Mouse (Mus musculus) myocyte (in vitro differentiated cells): ENCODE measurements at regions not wholly inside any gene's neighbourhood (a gene's known extent, or its start where the extent isn't known, plus 50 kb on each side); places are given as distances from the start of the nearest gene placed in this dataset.

Experiments used
- H3K27me3 ChIP-seq: one replicate; pipeline ENCODE4 v1.6.1; 2011; ENCODE audit not compliant: control insufficient read depth, insufficient read depth, insufficient read length
- H3K36me3 ChIP-seq: one replicate; pipeline ENCODE4 v1.6.1; 2011; ENCODE audit not compliant: control insufficient read depth, insufficient read depth
- H3K4me2 ChIP-seq: one replicate; pipeline ENCODE4 v1.6.1; 2011; ENCODE audit warnings: low read depth, control low read depth
- H3K4me3 ChIP-seq: one replicate; pipeline ENCODE4 v1.5.1; 2011; ENCODE audit warnings: mild to moderate bottlenecking, control low read depth, moderate library complexity
- H3K79me2 ChIP-seq: one replicate; pipeline ENCODE4 v1.6.1; 2011; ENCODE audit not compliant: control insufficient read depth, insufficient read depth
- H3ac ChIP-seq: one replicate; pipeline ENCODE4 v1.6.1; 2011; ENCODE audit not compliant: control insufficient read depth, insufficient read length
- CEBPB ChIP-seq: IDR thresholded peaks from 2 replicates; pipeline ENCODE4 v1.6.1; 2011; ENCODE audit warnings: mild to moderate bottlenecking, moderate library complexity; ENCODE audit not compliant: poor library complexity, insufficient read depth, severe bottlenecking
- E2F4 ChIP-seq: IDR thresholded peaks from one replicate; pipeline ENCODE4 v1.6.1; 2011; ENCODE audit warnings: mild to moderate bottlenecking, control low read depth, moderate library complexity; ENCODE audit not compliant: insufficient read depth
- MAX ChIP-seq: IDR thresholded peaks from one replicate; pipeline ENCODE4 v1.6.1; 2011; ENCODE audit warnings: low read depth, mild to moderate bottlenecking, control low read depth
- MYOD1 ChIP-seq, 3 experiments: IDR thresholded peaks; one replicate each; pipeline ENCODE4 v1.6.1; 2011; ENCODE audit warnings: control low read depth in 2 of 3, low read depth in 2 of 3, mild to moderate bottlenecking in 2 of 3, moderate library complexity in 1 of 3; ENCODE audit not compliant: insufficient read length in 2 of 3, control insufficient read depth in 1 of 3
- MYOG ChIP-seq, 3 experiments: IDR thresholded peaks; one replicate each; pipeline ENCODE4 v1.6.1; 2011; ENCODE audit warnings: control low read depth in 2 of 3, low read depth in 2 of 3, mild to moderate bottlenecking in 2 of 3; ENCODE audit not compliant: insufficient read length in 2 of 3, control insufficient read depth in 1 of 3, insufficient read depth in 1 of 3
- POLR2A ChIP-seq: IDR thresholded peaks from one replicate; pipeline ENCODE4 v1.6.1; 2011; ENCODE audit warnings: low read depth, mild to moderate bottlenecking, control low read depth, moderate library complexity; ENCODE audit not compliant: insufficient read length
- POLR2AphosphoS2 ChIP-seq: IDR thresholded peaks from one replicate; pipeline ENCODE4 v1.6.1; 2011; ENCODE audit warnings: low read depth, control low read depth; ENCODE audit not compliant: insufficient read length
- REST ChIP-seq: IDR thresholded peaks from one replicate; pipeline ENCODE4 v1.6.1; 2011; ENCODE audit warnings: mild to moderate bottlenecking, control low read depth, moderate library complexity; ENCODE audit not compliant: insufficient read depth, insufficient read length
- SRF ChIP-seq: IDR thresholded peaks from one replicate; pipeline ENCODE4 v1.6.1; 2011; ENCODE audit warnings: low read depth; ENCODE audit not compliant: control insufficient read depth, insufficient read length
- TCF12 ChIP-seq: IDR thresholded peaks from one replicate; pipeline ENCODE4 v1.6.1; 2011; ENCODE audit warnings: mild to moderate bottlenecking, control low read depth; ENCODE audit not compliant: poor library complexity, insufficient read depth, severe bottlenecking
- TCF3 ChIP-seq: IDR thresholded peaks from one replicate; pipeline ENCODE4 v1.6.1; 2011; ENCODE audit warnings: low read depth, control low read depth; ENCODE audit not compliant: insufficient read length
- USF1 ChIP-seq: IDR thresholded peaks from one replicate; pipeline ENCODE4 v1.6.1; 2011; ENCODE audit warnings: low read depth, mild to moderate bottlenecking, control low read depth, moderate library complexity

GRCm38 (mm10) chr4:7996923-7997574 is 241.8 kb downstream of the Car8 start:
- H3K27me3 ChIP-seq = no peaks in the 10 kb centered on the region
- no peak for TF ChIP-seq MYOD1 (IDR thresholded peaks at IDR 0.05; ENCODE audit: control insufficient read depth in 1 of 3, insufficient read length in 2 of 3, low read depth in 2 of 3)
- TF ChIP-seq USF1 = no peak
- TF ChIP-seq MYOG (IDR thresholded peaks at IDR 0.05; ENCODE audit: control insufficient read depth in 1 of 3, insufficient read depth in 1 of 3, insufficient read length in 2 of 3, low read depth in 2 of 3) = no peak
- TF ChIP-seq MAX = no peak
- no peak for TF ChIP-seq CEBPB
- TF ChIP-seq TCF3 = no peak
- no peak for TF ChIP-seq POLR2AphosphoS2
- no peak for TF ChIP-seq E2F4
- TF ChIP-seq REST = no peak
- TF ChIP-seq SRF = no peak
- no peak for TF ChIP-seq TCF12
- TF ChIP-seq POLR2A = no peak
- H3K79me2 ChIP-seq = no peaks in the 10 kb centered on the region
- H3K4me2 ChIP-seq = no peak overlapping the region
- H3K36me3 ChIP-seq = no peaks in the 10 kb centered on the region
- H3K4me3 ChIP-seq = no peak overlapping the region
- H3ac ChIP-seq = no peak overlapping the region

- H3ac ChIP-seq = no peak overlapping the region
- H3K4me3 ChIP-seq = no peak overlapping the region
- no peak for TF ChIP-seq E2F4
- no peak for TF ChIP-seq CEBPB
- TF ChIP-seq REST = no peak
- TF ChIP-seq SRF = no peak
- no peak for TF ChIP-seq MYOD1 (IDR thresholded peaks at IDR 0.05; ENCODE audit: control insufficient read depth in 1 of 3, insufficient read length in 2 of 3, low read depth in 2 of 3)
- no peaks in the 10 kb centered on the region for H3K36me3 ChIP-seq
- H3K27me3 ChIP-seq = no peaks in the 10 kb centered on the region
- H3K4me2 ChIP-seq = no peak overlapping the region
- H3K79me2 ChIP-seq = no peaks in the 10 kb centered on the region
Measured at GRCm38 (mm10) chr4:7992944-7993343, 245.9 kb downstream of the Car8 start.

- no peak for TF ChIP-seq REST
- no peak for TF ChIP-seq MYOD1 (IDR thresholded peaks at IDR 0.05; ENCODE audit: control insufficient read depth in 1 of 3, insufficient read length in 2 of 3, low read depth in 2 of 3)
- TF ChIP-seq MAX = no peak
- no peak for TF ChIP-seq MYOG (IDR thresholded peaks at IDR 0.05; ENCODE audit: control insufficient read depth in 1 of 3, insufficient read depth in 1 of 3, insufficient read length in 2 of 3, low read depth in 2 of 3)
- TF ChIP-seq CEBPB = no peak
- TF ChIP-seq TCF12 = no peak
- TF ChIP-seq USF1 = no peak
- no peak for TF ChIP-seq E2F4
- TF ChIP-seq TCF3 = no peak
- no peak for TF ChIP-seq SRF
- no peak for TF ChIP-seq POLR2AphosphoS2
- TF ChIP-seq POLR2A = no peak
- Histone ChIP-seq H3ac (no peak overlapping the region), H3K4me3 (no peak overlapping the region), H3K36me3 (no peaks in the 10 kb centered on the region), H3K4me2 (no peak overlapping the region), H3K79me2 (no peaks in the 10 kb centered on the region), H3K27me3 (no peaks in the 10 kb centered on the region)
Measured at GRCm38 (mm10) chr4:7987781-7988180, 251.1 kb downstream of the Car8 start.

GRCm38 (mm10) chr4:7987346-7987745 is 251.5 kb downstream of the Car8 start:
- H3K27me3 ChIP-seq = no peaks in the 10 kb centered on the region
- H3ac ChIP-seq = no peak overlapping the region
- TF ChIP-seq TCF3 (no peak), E2F4 (no peak), SRF (no peak), USF1 (no peak), POLR2A (no peak), MYOG (IDR thresholded peaks at IDR 0.05; ENCODE audit: control insufficient read depth in 1 of 3, insufficient read depth in 1 of 3, insufficient read length in 2 of 3, low read depth in 2 of 3) (no peak), MAX (no peak), TCF12 (no peak), POLR2AphosphoS2 (no peak), MYOD1 (IDR thresholded peaks at IDR 0.05; ENCODE audit: control insufficient read depth in 1 of 3, insufficient read length in 2 of 3, low read depth in 2 of 3) (no peak), CEBPB (no peak)
- no peaks in the 10 kb centered on the region for H3K36me3 ChIP-seq
- no peaks in the 10 kb centered on the region for H3K79me2 ChIP-seq
- H3K4me2 ChIP-seq = no peak overlapping the region
- H3K4me3 ChIP-seq = no peak overlapping the region

- no peak overlapping the region for H3K4me3 ChIP-seq
- no peaks in the 10 kb centered on the region for H3K27me3 ChIP-seq
- no peak overlapping the region for H3ac ChIP-seq
- no peaks in the 10 kb centered on the region for H3K79me2 ChIP-seq
- TF ChIP-seq TCF12 = no peak
- no peak for TF ChIP-seq MYOG (IDR thresholded peaks at IDR 0.05; ENCODE audit: control insufficient read depth in 1 of 3, insufficient read depth in 1 of 3, insufficient read length in 2 of 3, low read depth in 2 of 3)
- TF ChIP-seq CEBPB = no peak
- no peak for TF ChIP-seq POLR2AphosphoS2
- no peak for TF ChIP-seq TCF3
- no peak for TF ChIP-seq REST
- H3K36me3 ChIP-seq = no peaks in the 10 kb centered on the region
- H3K4me2 ChIP-seq = no peak overlapping the region
Measured at GRCm38 (mm10) chr4:7984814-7985213, 254.0 kb downstream of the Car8 start.
